Mouse (Mus musculus): ENCODE measurements at regions not wholly inside any gene's neighbourhood (a gene's known extent, or its start where the extent isn't known, plus 50 kb on each side); places are given as distances from the start of the nearest gene placed in this dataset.

GRCm38 (mm10) chr2:75360936-75361335 is 298.1 kb upstream of the Hnrnpa3 start:
- no peak for DNase-seq (ENCODE audit: low spot score)
- intact Hi-C loops (cut with DNase I) = no loop called here

GRCm38 (mm10) chr2:75376666-75377065 is 282.4 kb upstream of the Hnrnpa3 start:
- no peak for DNase-seq (ENCODE audit: low spot score)
- intact Hi-C loops (cut with DNase I) = no loop called here

- intact Hi-C loops (cut with DNase I) = no loop called here
- no peak for DNase-seq (ENCODE audit: low spot score)
Observed at GRCm38 (mm10) chr2:75385551-75386263, 273.4 kb upstream of the Hnrnpa3 start.

GRCm38 (mm10) chr2:75386636-75387035 is 272.4 kb upstream of the Hnrnpa3 start:
- intact Hi-C loops (cut with DNase I) = no loop called here
- DNase-seq (ENCODE audit: low spot score) = no peak

- intact Hi-C loops (cut with DNase I) = no loop called here
Observed at GRCm38 (mm10) chr2:75392041-75392440, 267.0 kb upstream of the Hnrnpa3 start.

GRCm38 (mm10) chr2:75394928-75395673 is 264.0 kb upstream of the Hnrnpa3 start:
- intact Hi-C loops (cut with DNase I) = no loop called here
- no peak for DNase-seq (ENCODE audit: low spot score)

More at GRCm38 (mm10) chr2:75392041-75392440, 267.0 kb upstream of the Hnrnpa3 start:
- no peak for DNase-seq (ENCODE audit: low spot score)

GRCm38 (mm10) chr2:75396016-75396415 is 263.0 kb upstream of the Hnrnpa3 start:
- DNase-seq (ENCODE audit: low spot score) = no peak
- intact Hi-C loops (cut with DNase I) = no loop called here

GRCm38 (mm10) chr2:75400291-75400870 is 258.7 kb upstream of the Hnrnpa3 start:
- DNase-seq (ENCODE audit: low spot score) = no peak
- intact Hi-C loops (cut with DNase I) = no loop called here

GRCm38 (mm10) chr2:75403791-75404190 is 255.3 kb upstream of the Hnrnpa3 start:
- intact Hi-C loops (cut with DNase I) = no loop called here

GRCm38 (mm10) chr2:75405524-75406214 is 253.4 kb upstream of the Hnrnpa3 start:
- intact Hi-C loops (cut with DNase I) = no loop called here
- DNase-seq (ENCODE audit: low spot score) = no peak

More at GRCm38 (mm10) chr2:75403791-75404190, 255.3 kb upstream of the Hnrnpa3 start:
- no peak for DNase-seq (ENCODE audit: low spot score)

GRCm38 (mm10) chr2:75406721-75407455 is 252.2 kb upstream of the Hnrnpa3 start:
- intact Hi-C loops (cut with DNase I) = no loop called here
- DNase-seq (ENCODE audit: low spot score) = no peak

GRCm38 (mm10) chr2:75407560-75407959 is 251.5 kb upstream of the Hnrnpa3 start:
- DNase-seq (ENCODE audit: low spot score) = no peak
- intact Hi-C loops (cut with DNase I) = no loop called here

- no peak for DNase-seq (ENCODE audit: low spot score)
- intact Hi-C loops (cut with DNase I) = no loop called here
Observed at GRCm38 (mm10) chr2:75408016-75408415, 251.0 kb upstream of the Hnrnpa3 start.

GRCm38 (mm10) chr2:75409806-75410205 is 249.3 kb upstream of the Hnrnpa3 start:
- intact Hi-C loops (cut with DNase I) = no loop called here
- DNase-seq (ENCODE audit: low spot score) = no peak

- DNase-seq (ENCODE audit: low spot score) = no peak
- intact Hi-C loops (cut with DNase I) = no loop called here
Observed at GRCm38 (mm10) chr2:75412735-75413134, 246.3 kb upstream of the Hnrnpa3 start.

GRCm38 (mm10) chr2:75418689-75419088 is 240.4 kb upstream of the Hnrnpa3 start:
- intact Hi-C loops (cut with DNase I) = no loop called here
- DNase-seq (ENCODE audit: low spot score) = no peak

GRCm38 (mm10) chr2:75419142-75419541 is 239.9 kb upstream of the Hnrnpa3 start:
- no peak for DNase-seq (ENCODE audit: low spot score)
- intact Hi-C loops (cut with DNase I) = no loop called here

GRCm38 (mm10) chr2:75422798-75423685 is 236.0 kb upstream of the Hnrnpa3 start:
- intact Hi-C loops (cut with DNase I) = no loop called here
- no peak for DNase-seq (ENCODE audit: low spot score)

GRCm38 (mm10) chr2:75423872-75424271 is 235.2 kb upstream of the Hnrnpa3 start:
- DNase-seq (ENCODE audit: low spot score) = no peak
- intact Hi-C loops (cut with DNase I) = no loop called here

Data from heart, postnatal 25 days (tissue).